Mouse (Mus musculus): ENCODE results near the gene Bsg.

The Bsg gene

GRCm38 (mm10) chr10:79705951-79706350 is 1.7 kb downstream of the Bsg start:
- no peak for ATAC-seq (ENCODE audit: low TSS enrichment)

DNA sequence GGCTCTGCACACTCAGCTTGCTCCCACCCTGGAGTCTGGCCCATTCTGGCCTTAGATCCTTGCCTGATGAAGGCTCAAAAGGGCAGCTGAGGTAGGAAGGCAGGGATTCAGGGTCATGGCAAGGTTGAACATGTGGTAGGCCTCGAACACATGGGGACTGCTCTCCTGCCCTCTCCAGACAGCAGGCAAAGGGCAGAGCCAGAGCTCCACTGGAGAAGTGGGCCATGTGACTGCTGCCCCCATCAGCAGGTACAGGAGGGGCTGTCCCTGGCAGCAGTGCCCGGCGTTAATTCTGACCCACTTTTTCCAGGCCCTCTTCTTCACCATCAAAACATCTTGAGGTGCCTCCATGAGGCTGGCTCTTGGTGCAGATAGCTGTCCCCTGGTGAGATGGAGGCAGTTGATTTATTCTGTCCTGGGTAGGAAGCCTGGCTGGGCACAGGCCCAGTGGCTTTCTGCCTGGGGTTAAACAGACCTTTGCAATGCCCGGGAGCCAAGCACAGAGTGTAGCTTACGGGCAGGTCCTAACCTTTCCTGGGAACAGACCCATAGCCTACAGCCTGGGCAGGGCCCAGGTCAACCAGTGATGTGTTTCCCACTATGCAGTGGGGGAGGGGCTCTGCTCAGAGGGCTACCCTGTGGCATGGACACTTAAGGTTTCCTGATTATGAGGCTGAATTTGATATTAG is 2.3 kb downstream of the Bsg start:
- ATAC-seq (ENCODE audit: low TSS enrichment) = no peak

- no peak for ATAC-seq (ENCODE audit: low TSS enrichment)
Measured at GRCm38 (mm10) chr10:79707162-79707561, 2.9 kb downstream of the Bsg start.

- ATAC-seq (ENCODE audit: low TSS enrichment) = no peak
Measured at GRCm38 (mm10) chr10:79707759-79708158, 3.5 kb downstream of the Bsg start.

GRCm38 (mm10) chr10:79708668-79709067 is 4.4 kb downstream of the Bsg start:
- ATAC-seq (ENCODE audit: low TSS enrichment) = no peak

GRCm38 (mm10) chr10:79709307-79709706 is 5.0 kb downstream of the Bsg start:
- ATAC-seq (ENCODE audit: low TSS enrichment) = no peak

DNA sequence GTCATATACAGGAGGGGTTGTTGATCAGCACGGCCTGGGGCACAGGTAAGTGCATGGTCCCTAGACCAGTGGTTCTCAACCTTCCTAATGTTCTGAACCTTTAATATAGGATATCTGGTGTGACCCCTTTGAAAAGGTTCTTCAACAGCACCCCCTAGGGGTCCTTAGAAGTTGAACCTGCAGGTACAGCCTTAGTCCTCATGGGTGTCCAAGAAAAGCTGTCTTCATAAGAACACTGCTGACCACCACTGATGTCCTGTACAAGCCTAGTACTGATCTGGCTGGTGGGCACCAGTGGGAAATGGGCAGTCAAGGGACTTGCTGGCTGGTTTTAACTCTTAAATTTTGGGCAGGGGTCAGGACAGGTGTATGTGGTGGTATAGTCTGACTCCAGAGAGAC is 7.7 kb downstream of the Bsg start:
- ATAC-seq (ENCODE audit: low TSS enrichment) = no peak

GRCm38 (mm10) chr10:79712499-79713126 is 8.3 kb downstream of the Bsg start:
- peak; percentile 45 for ATAC-seq (ENCODE audit: low TSS enrichment)

GRCm38 (mm10) chr10:79713163-79713562 is 8.9 kb downstream of the Bsg start:
- no peak for ATAC-seq (ENCODE audit: low TSS enrichment)

DNA sequence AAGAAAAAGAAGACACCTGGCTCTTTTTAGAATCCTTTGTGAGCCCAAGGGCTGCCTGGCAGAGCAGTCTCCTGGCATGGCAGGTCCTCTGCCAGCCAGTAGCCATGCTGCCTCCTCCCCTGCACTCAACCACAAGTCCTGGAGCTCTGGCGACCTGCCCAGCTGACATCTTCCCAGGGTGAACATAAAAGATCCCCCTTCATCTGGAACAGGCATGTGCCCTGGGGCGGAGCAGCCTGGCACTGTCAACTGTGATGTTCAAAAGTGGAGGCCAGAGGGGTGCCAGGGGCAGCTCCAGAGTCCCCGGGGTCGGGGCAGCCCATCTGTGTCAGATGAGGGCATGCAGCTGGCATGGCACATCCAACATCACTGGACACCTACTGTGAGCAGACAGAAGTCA is 10.7 kb downstream of the Bsg start:
- ATAC-seq (ENCODE audit: low TSS enrichment) = no peak

DNA sequence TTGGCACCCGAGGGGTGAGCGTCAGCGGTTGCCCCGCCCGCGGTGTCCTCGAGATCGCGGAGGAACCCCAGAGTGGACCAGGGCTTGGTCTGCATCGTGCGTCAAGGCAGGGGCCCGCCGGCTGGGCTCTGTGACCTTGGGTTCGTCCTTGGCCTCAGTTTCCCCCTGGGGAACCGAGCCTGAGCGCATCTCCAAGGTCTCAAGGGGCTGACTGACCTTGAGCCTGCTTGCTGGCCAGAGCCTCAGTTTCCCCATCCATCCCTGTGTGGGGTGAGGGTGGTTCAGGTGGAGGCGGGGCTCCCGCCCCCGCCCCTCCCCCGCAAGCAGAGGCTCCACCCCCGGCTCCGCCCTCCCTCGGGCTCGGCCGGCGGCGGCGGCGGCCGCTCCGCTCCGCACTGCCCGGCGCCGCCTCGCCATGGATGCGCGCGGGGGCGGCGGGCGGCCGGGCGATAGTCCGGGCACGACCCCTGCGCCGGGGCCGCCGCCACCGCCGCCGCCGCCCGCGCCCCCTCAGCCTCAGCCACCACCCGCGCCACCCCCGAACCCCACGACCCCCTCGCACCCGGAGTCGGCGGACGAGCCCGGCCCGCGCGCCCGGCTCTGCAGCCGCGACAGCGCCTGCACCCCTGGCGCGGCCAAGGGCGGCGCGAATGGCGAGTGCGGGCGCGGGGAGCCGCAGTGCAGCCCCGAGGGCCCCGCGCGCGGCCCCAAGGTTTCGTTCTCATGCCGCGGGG is 12.1 kb downstream of the Bsg start, which contains the start of gene Hcn2:
TSS of gene Hcn2 (plus strand) at position 381 of the 734 bp plus-strand sequence.
- no peak for ATAC-seq (ENCODE audit: low TSS enrichment)

DNA sequence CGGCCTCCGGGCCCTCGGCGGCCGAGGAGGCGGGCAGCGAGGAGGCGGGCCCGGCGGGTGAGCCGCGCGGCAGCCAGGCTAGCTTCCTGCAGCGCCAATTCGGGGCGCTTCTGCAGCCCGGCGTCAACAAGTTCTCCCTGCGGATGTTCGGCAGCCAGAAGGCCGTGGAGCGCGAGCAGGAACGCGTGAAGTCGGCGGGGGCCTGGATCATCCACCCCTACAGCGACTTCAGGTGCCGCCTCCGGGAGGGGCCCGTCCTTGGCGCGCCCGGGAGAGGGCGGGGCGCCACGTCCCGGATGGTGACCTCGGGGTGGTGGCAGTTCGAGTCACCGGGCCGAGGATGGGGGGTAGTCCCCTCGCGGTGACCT is 12.7 kb downstream of the Bsg start:
- peak; percentile 21; the same call in 1 of the 2 replicates for ATAC-seq (ENCODE audit: low TSS enrichment)

DNA sequence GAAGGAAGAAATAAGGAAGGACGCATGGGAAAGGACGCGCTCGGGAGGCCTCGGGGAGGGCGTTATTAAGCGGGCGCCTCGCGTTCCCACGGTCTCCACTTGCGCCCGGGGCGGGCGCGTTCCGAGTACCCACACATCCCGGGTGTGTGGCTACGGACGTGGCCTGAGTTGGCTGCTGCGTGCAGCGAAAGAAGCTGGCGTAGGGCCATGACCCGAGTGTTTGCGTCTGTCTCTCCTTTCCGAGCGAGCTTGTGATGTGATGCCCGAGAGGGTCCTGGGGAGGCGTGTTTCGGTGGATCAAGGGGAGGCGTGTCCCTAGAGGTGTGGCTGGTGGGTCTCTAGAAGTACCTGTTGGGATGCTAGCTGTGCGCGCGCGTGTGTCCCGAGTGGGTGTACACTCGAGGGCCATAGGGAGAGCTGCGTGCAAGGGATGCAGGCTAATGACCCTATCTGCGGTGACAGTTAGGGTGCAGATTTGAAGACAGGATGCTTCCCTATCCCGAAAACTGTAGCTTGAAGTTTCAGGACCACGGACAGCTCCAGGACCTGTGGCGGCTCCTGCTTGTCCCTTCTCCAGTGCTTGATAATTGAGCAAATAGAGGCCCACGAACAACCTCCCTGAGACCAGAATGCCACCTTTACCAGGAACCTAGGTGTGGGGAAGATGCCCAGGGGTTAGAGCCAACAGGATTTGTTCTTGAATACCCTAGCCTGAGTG is 13.5 kb downstream of the Bsg start:
- ATAC-seq (ENCODE audit: low TSS enrichment) = no peak

DNA sequence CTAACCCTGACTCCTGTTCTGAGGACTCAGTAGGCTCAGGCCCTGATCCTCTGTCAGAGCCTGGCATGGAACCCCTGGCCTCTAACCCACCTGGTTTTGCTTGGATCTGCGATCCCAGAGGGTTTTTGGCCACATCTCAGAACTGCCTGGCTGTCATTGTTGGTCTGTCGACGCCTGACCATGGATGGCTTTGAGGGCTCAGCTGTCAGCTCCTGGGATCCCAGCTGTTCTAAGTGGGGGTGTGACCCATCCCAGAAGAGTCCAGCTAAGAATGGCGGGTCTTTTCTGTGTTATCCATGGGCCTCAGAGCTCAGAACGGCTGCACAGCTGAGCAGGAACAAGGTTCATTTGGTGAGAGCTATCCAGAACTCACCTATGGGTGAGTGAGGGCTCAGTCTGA is 16.8 kb downstream of the Bsg start:
- no peak for ATAC-seq (ENCODE audit: low TSS enrichment)

DNA sequence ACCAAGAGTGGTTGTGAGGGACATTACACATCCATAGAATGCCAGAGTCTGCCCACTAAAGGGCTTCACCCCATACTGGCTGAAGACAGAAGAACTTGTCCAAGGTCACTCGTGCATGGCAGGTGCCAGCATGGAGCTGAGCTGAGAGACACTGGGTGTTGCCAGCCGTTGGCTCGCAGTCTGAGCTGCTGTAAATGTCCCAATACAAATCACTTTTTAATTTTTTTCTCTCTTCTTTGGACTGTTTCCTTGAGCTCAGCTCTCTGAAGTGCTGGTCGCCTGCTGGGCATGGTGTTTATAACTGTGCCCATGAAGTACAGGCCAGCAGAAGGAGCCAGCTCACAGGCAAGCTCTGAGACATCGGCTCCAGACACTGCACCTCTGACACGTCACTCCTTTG is 18.8 kb downstream of the Bsg start:
- no peak for ATAC-seq (ENCODE audit: low TSS enrichment)

DNA sequence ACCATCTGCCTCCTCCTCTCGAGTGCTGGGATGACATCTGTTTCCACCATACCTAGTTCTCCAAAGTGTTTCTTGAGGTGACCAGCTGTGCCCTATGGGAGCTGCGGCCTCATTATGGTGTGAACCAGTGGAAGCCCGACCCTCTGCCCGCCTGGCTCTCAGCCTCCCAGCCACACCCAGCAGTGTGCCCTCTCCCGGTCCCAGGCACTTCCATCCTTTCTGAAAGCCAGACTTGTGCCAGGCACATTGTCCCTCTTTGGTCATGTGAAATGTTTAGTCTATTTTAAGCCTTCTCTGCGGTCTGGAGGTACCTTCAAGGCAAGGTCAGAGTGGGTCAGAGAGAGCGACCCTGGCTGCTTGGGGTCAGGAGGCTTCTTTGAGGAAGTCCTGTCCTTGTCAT is 19.4 kb downstream of the Bsg start:
- ATAC-seq (ENCODE audit: low TSS enrichment) = no peak

DNA sequence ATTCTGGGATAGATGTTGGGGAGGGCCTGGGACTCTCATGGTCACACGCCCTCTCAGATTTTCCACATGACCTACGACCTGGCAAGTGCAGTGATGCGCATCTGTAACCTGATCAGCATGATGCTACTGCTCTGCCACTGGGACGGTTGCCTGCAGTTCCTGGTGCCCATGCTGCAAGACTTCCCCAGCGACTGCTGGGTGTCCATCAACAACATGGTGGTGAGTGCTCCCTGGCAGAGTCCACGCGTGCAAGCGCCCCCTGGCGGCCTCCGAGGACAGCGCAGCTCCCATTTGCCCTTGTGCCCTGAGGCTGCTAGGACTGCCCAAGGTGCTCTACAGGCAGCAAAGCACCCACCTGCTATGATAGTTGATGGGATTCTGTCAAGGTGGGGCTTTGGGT is 21.8 kb downstream of the Bsg start:
- ATAC-seq (ENCODE audit: low TSS enrichment) = no peak

GRCm38 (mm10) chr10:79728323-79729249 is 24.3 kb downstream of the Bsg start:
- ATAC-seq (ENCODE audit: low TSS enrichment) = peak; percentile 60

DNA sequence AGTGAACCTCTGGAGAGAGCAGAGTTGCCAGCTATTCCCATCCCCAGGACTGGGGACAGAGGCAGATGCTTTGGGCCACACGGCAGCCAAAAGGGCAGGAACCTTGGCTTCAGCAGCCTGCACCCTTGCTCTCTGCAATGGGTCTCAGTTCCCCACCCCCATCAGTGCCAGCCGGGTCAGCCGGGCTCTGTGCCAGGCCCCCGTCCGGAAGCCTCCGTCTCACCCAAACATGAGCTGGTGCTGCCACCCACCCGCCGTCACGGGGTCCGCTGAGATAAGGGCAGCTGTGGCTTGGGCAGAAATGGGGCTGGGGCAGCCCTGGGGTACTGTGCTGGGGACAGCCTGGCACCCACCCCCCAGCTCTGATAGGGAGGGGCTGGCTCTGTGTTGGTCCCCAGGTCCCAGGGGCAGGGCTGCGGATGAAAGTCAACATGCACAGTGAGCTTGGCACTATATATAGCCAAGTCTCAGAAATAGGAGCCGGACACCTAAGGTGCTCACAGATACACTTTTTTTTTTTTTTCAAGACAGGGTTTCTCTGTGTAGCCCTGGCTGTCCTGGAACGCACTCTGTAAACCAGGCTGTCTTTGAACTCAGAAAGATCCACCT is 25.2 kb downstream of the Bsg start:
- ATAC-seq (ENCODE audit: low TSS enrichment) = peak; percentile 14; the same call in 1 of the 2 replicates

DNA sequence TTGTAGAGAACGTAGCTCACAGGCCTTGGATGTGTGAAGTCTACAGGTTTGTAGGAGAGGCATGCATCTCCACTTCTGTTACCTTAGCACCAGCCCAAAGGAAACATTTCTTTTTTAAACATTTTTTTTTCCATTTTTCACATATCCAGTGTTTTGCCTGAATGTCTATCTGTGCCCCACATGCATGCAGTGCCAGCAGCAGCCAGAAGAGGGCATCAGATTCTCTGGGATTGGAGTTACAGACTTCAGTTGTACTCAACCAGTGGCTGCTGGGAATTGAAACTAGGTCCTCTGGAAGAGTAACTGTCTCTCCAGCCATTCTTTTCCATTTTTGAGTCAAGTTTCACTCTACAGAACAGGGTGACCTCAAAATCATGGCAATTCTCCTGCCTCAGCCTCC is 28.2 kb downstream of the Bsg start:
- no peak for ATAC-seq (ENCODE audit: low TSS enrichment)

GRCm38 (mm10) chr10:79733847-79734246 is 29.6 kb downstream of the Bsg start:
- ATAC-seq (ENCODE audit: low TSS enrichment) = no peak
